Mouse (Mus musculus): ENCODE measurements around the gene Ccdc28a. TPM values are rescaled to one million over a fixed set of nuclear protein-coding genes. Genes with fewer than 3 reads are reported as not detected.
A peak's percentile ranks its signal among the peaks of the same experiment; 100 is the strongest.

The Ccdc28a gene
- polyA plus RNA-seq (2014; fragmentation: Nextera tagmentation; extraction: Ambion mirVana) = 12.6 and 13.5 TPM in 2 replicates

- Histone ChIP-seq H3K4me1 (replicated peaks; ENCODE audit: control insufficient read depth, insufficient read depth, low read length) (0 out of 2 replicates have a peak, but pooled peaks cover 3% of the 10 kb centered on the region), H3K27ac (ENCODE audit: low read depth, low read length) (peak within 1 kb of the TSS; percentile 64; the same call in 1 of the 2 replicates), H3K27me3 (replicated peaks; ENCODE audit: control insufficient read depth, insufficient read depth, low read length) (no peaks in the 10 kb centered on the region), H3K9me3 (ENCODE audit: control insufficient read depth, low read length) (no peaks in the 10 kb centered on the region), H3K9ac (ENCODE audit: low read depth, low read length) (peak within 1 kb of the TSS; percentile 72), H3K4me3 (ENCODE audit: low read depth, low read length) (peak within 1 kb of the TSS; percentile 81), H3K36me3 (ENCODE audit: control insufficient read depth, insufficient read depth, low read length) (no peaks in the 10 kb centered on the region), H3K4me2 (peak within 1 kb of the TSS; percentile 91)
- WGBS = 1% methylated on average over 41 of the region's 41 CpGs
- peak; percentile 91 for DNase-seq (ENCODE audit: low spot score)
- peak; percentile 98 for ATAC-seq (replicated peaks; ENCODE audit: low FRiP score)
These were observed at the start of gene Ccdc28a for GRCm38 (mm10) chr10:18234560-18235401. Ccdc28a (minus strand) TSS chr10:18234998.

GRCm38 (mm10) chr10:18283991-18284390 is 49.2 kb upstream of the Ccdc28a start:
- no peak for DNase-seq (ENCODE audit: low spot score)
- H3K27ac ChIP-seq (ENCODE audit: low read depth, low read length) = no peak overlapping the region
- no peak overlapping the region for H3K9ac ChIP-seq (ENCODE audit: low read depth, low read length)
- 82% methylated on average over 5 of the region's 5 CpGs for WGBS
- no peaks in the 10 kb centered on the region for H3K9me3 ChIP-seq (ENCODE audit: control insufficient read depth, low read length)
- ATAC-seq (replicated peaks; ENCODE audit: low FRiP score) = no peak
- H3K36me3 ChIP-seq (ENCODE audit: control insufficient read depth, insufficient read depth, low read length) = no peaks in the 10 kb centered on the region
- no peak overlapping the region for H3K4me3 ChIP-seq (ENCODE audit: low read depth, low read length)
- no peak overlapping the region for H3K4me2 ChIP-seq
- H3K27me3 ChIP-seq (replicated peaks; ENCODE audit: control insufficient read depth, insufficient read depth, low read length) = no peaks in the 10 kb centered on the region
- H3K4me1 ChIP-seq (replicated peaks; ENCODE audit: control insufficient read depth, insufficient read depth, low read length) = no peaks in the 10 kb centered on the region

- no peak overlapping the region for H3K9ac ChIP-seq (ENCODE audit: low read depth, low read length)
- DNase-seq (ENCODE audit: low spot score) (no peak), ATAC-seq (replicated peaks; ENCODE audit: low FRiP score) (no peak)
- WGBS = 76% methylated on average over 4 of the region's 4 CpGs
- H3K4me1 ChIP-seq (replicated peaks; ENCODE audit: control insufficient read depth, insufficient read depth, low read length) = no peaks in the 10 kb centered on the region
- no peak overlapping the region for H3K27ac ChIP-seq (ENCODE audit: low read depth, low read length)
- H3K9me3 ChIP-seq (ENCODE audit: control insufficient read depth, low read length) = no peaks in the 10 kb centered on the region
- H3K4me2 ChIP-seq = no peak overlapping the region
- no peak overlapping the region for H3K4me3 ChIP-seq (ENCODE audit: low read depth, low read length)
- no peaks in the 10 kb centered on the region for H3K27me3 ChIP-seq (replicated peaks; ENCODE audit: control insufficient read depth, insufficient read depth, low read length)
- no peaks in the 10 kb centered on the region for H3K36me3 ChIP-seq (ENCODE audit: control insufficient read depth, insufficient read depth, low read length)
These were observed 41.4 kb upstream of the Ccdc28a start for GRCm38 (mm10) chr10:18276090-18276734.

GRCm38 (mm10) chr10:18251345-18251744 is 16.5 kb upstream of the Ccdc28a start:
- H3K9ac ChIP-seq (ENCODE audit: low read depth, low read length) = no peak overlapping the region
- DNase-seq (ENCODE audit: low spot score) (no peak), ATAC-seq (replicated peaks; ENCODE audit: low FRiP score) (no peak)
- no peaks in the 10 kb centered on the region for H3K36me3 ChIP-seq (ENCODE audit: control insufficient read depth, insufficient read depth, low read length)
- H3K27ac ChIP-seq (ENCODE audit: low read depth, low read length) = no peak overlapping the region
- no peaks in the 10 kb centered on the region for H3K4me1 ChIP-seq (replicated peaks; ENCODE audit: control insufficient read depth, insufficient read depth, low read length)
- H3K9me3 ChIP-seq (ENCODE audit: control insufficient read depth, low read length) = no peaks in the 10 kb centered on the region
- no peak overlapping the region for H3K4me2 ChIP-seq
- H3K27me3 ChIP-seq (replicated peaks; ENCODE audit: control insufficient read depth, insufficient read depth, low read length) = no peaks in the 10 kb centered on the region
- H3K4me3 ChIP-seq (ENCODE audit: low read depth, low read length) = no peak overlapping the region
- whole genome bisulfite sequencing = 62% methylated on average over 4 of the region's 4 CpGs

- Histone ChIP-seq H3K27ac (ENCODE audit: low read depth, low read length) (no peak overlapping the region), H3K4me3 (ENCODE audit: low read depth, low read length) (no peak overlapping the region), H3K4me1 (replicated peaks; ENCODE audit: control insufficient read depth, insufficient read depth, low read length) (no peaks in the 10 kb centered on the region), H3K9me3 (ENCODE audit: control insufficient read depth, low read length) (no peaks in the 10 kb centered on the region), H3K36me3 (ENCODE audit: control insufficient read depth, insufficient read depth, low read length) (no peaks in the 10 kb centered on the region), H3K9ac (ENCODE audit: low read depth, low read length) (no peak overlapping the region), H3K4me2 (no peak overlapping the region), H3K27me3 (replicated peaks; ENCODE audit: control insufficient read depth, insufficient read depth, low read length) (no peaks in the 10 kb centered on the region)
- no peak for DNase-seq (ENCODE audit: low spot score)
- 66% methylated on average over 2 of the region's 2 CpGs for WGBS
- ATAC-seq (replicated peaks; ENCODE audit: low FRiP score) = no peak
These were observed 8.8 kb upstream of the Ccdc28a start for GRCm38 (mm10) chr10:18243614-18244013.

GRCm38 (mm10) chr10:18237191-18237590 is 2.4 kb upstream of the Ccdc28a start:
- DNase-seq (ENCODE audit: low spot score) (no peak), ATAC-seq (replicated peaks; ENCODE audit: low FRiP score) (no peak)
- H3K9me3 ChIP-seq (ENCODE audit: control insufficient read depth, low read length) = no peaks in the 10 kb centered on the region
- no peaks in the 10 kb centered on the region for H3K27me3 ChIP-seq (replicated peaks; ENCODE audit: control insufficient read depth, insufficient read depth, low read length)
- no peak overlapping the region for H3K27ac ChIP-seq (ENCODE audit: low read depth, low read length)
- WGBS = 82% methylated on average over 7 of the region's 7 CpGs
- H3K36me3 ChIP-seq (ENCODE audit: control insufficient read depth, insufficient read depth, low read length) = no peaks in the 10 kb centered on the region
- H3K4me2 ChIP-seq = no peak overlapping the region
- 0 out of 2 replicates have a peak, but pooled peaks cover 3% of the 10 kb centered on the region for H3K4me1 ChIP-seq (replicated peaks; ENCODE audit: control insufficient read depth, insufficient read depth, low read length)
- no peak overlapping the region for H3K9ac ChIP-seq (ENCODE audit: low read depth, low read length)
- no peak overlapping the region for H3K4me3 ChIP-seq (ENCODE audit: low read depth, low read length)

- Histone ChIP-seq H3K9ac (ENCODE audit: low read depth, low read length) (no peak overlapping the region), H3K4me2 (no peak overlapping the region), H3K27me3 (replicated peaks; ENCODE audit: control insufficient read depth, insufficient read depth, low read length) (no peaks in the 10 kb centered on the region), H3K4me3 (ENCODE audit: low read depth, low read length) (no peak overlapping the region), H3K27ac (ENCODE audit: low read depth, low read length) (no peak overlapping the region), H3K4me1 (replicated peaks; ENCODE audit: control insufficient read depth, insufficient read depth, low read length) (0 out of 2 replicates have a peak, but pooled peaks cover 3% of the 10 kb centered on the region), H3K9me3 (ENCODE audit: control insufficient read depth, low read length) (no peaks in the 10 kb centered on the region), H3K36me3 (ENCODE audit: control insufficient read depth, insufficient read depth, low read length) (no peaks in the 10 kb centered on the region)
- 81% methylated on average over 5 of the region's 5 CpGs for WGBS
- ATAC-seq (replicated peaks; ENCODE audit: low FRiP score) = no peak
- DNase-seq (ENCODE audit: low spot score) = no peak
These were observed 1.6 kb upstream of the Ccdc28a start for GRCm38 (mm10) chr10:18236328-18236927.

- whole genome bisulfite sequencing = 10% methylated on average over 14 of the region's 14 CpGs
- DNase-seq (ENCODE audit: low spot score) (no peak), ATAC-seq (replicated peaks; ENCODE audit: low FRiP score) (no peak)
- Histone ChIP-seq H3K27me3 (replicated peaks; ENCODE audit: control insufficient read depth, insufficient read depth, low read length) (no peaks in the 10 kb centered on the region), H3K9ac (ENCODE audit: low read depth, low read length) (peak overlapping the region; percentile 40; the same call in 1 of the 2 replicates), H3K27ac (ENCODE audit: low read depth, low read length) (no peak overlapping the region), H3K9me3 (ENCODE audit: control insufficient read depth, low read length) (no peaks in the 10 kb centered on the region), H3K4me3 (ENCODE audit: low read depth, low read length) (peak overlapping the region; percentile 81), H3K4me2 (peak overlapping the region; percentile 91), H3K4me1 (replicated peaks; ENCODE audit: control insufficient read depth, insufficient read depth, low read length) (0 out of 2 replicates have a peak, but pooled peaks cover 3% of the 10 kb centered on the region), H3K36me3 (ENCODE audit: control insufficient read depth, insufficient read depth, low read length) (no peaks in the 10 kb centered on the region)
These were observed 577 bp upstream of the Ccdc28a start for GRCm38 (mm10) chr10:18235402-18235747.
